Mouse (Mus musculus): ENCODE results near the gene Afdn.
"Not testable (repeated sequence)": the region's sequence is repeated elsewhere in the genome, so short reads cannot be mapped to it uniquely, and the experiment has no call there.

Gene Afdn

DNA sequence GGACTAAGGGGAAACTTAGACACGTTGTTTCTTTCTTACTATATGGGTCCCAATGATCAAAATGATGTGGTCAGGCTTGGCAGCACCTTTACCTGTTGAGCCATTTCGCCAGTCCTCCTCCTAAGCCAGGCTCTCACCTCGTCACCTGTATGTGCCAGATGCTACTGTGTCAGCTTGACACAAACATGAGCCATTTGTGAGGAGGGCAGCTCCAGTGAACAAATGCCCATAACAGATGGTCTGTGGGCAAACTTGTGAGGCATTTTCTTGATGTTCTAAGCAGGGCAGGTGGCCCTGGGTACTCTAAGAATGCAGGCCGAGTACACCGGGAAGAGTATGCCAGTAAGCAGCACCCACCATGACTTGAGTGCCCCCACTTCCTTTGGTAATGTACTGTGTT is 21.6 kb downstream of the Afdn start:
- no peak for DNase-seq

- DNase-seq, result no peak
Measured at GRCm38 (mm10) chr17:13783469-13783868, 23.1 kb downstream of the Afdn start.

- not testable (repeated sequence) for DNase-seq
Measured at GRCm38 (mm10) chr17:13790033-13790432, 29.7 kb downstream of the Afdn start.

- no peak for DNase-seq
Measured at GRCm38 (mm10) chr17:13797691-13798090, 37.4 kb downstream of the Afdn start.

GRCm38 (mm10) chr17:13802836-13803408 is 42.6 kb downstream of the Afdn start:
- no peak for DNase-seq

- DNase-seq, result no peak
Measured at GRCm38 (mm10) chr17:13806016-13806415, 45.7 kb downstream of the Afdn start.

DNA sequence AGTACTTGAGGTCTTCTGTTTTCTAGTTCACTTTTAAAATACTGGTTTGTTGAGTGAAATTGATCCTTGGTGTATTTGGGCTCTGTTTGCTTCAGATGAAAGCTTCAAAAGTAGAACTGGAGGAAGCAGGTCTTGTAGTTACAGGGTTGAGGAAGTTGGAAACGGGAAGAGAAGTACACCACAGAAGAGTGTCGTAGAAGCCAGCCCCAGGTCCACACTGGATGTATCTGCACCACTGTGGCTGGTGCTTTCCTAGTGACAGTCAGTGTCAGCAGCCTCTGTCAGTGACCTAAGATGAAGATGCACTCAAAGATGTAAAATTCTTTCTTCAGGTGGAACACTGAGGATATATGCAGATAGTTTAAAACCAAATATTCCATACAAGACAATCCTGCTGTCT is 57.5 kb downstream of the Afdn start:
- no peak for DNase-seq

DNA sequence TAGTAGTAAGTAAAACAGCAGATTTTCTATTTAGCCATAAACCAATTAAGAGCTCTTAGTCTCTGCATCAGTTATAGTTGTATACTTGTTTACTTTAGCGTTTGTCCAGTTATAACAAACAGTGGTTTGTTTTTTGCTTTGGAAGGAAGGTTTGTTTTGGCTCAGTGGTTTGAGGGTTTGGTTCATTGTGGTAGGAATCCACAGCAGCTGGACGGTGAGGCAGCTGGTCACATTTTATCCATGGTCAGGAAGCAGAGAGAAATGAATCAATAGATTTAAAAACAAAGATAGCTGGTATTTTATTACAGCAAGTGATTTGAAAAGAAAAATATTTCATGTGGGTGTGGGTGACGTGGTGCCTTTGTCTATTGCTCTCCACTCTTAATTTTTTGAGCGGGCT is 59.0 kb downstream of the Afdn start:
- DNase-seq, result no peak

- DNase-seq, result no peak
Measured at GRCm38 (mm10) chr17:13820676-13821075, 60.3 kb downstream of the Afdn start.

DNA sequence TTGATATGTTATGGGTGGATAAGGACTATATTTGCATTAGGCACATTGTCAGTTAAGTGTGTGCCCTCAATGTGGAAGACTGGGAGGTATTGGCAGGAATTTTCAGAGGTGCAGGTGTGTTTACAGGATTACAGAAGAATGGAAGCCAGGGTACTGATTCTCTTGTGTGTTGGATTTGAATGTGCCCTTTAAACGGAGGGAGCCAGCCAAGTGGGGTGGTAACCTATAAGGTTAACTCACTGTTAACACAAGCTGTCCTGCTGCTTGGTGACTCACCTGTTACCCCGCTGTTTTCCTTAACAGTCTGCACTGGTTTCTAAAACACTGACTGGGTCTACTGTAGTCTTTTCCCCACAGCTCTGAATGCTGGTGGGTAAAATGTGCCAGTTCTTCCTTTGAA is 65.1 kb downstream of the Afdn start:
- no peak for DNase-seq

- no peak for DNase-seq
Measured at GRCm38 (mm10) chr17:13830234-13830633, 69.9 kb downstream of the Afdn start.

DNA sequence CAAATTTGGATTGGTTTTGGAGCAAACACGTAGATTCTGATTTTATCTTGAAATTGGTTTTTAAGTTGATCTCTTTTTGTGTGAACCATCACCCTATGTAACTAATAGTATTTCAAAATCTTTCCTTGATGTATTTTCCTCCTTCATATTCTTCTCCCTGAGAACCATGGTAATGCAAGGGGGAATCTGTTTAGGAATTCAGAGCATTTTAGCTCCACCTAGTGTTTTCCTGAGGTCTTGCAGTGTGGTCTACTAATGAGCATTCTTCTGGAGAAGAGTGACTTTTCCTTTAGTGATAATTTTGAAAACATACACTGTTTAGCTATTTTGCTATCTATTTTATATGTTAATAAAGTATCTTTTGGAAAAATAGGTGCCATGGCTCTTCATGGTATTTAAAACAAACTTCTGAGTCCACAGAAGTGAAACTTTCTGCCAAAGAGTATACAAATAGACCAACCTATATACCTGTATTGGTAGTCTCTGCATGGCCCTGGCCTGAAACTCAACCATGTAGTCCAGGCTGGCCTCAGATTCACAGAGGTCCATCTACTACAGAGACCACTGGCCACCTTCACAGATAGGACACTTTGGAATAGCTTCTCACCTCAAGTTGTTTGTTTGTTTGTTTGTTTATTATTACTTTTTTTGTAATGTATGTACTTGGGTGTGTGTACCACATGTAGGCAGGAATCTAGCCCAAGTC is 70.5 kb downstream of the Afdn start:
- no peak for DNase-seq

DNA sequence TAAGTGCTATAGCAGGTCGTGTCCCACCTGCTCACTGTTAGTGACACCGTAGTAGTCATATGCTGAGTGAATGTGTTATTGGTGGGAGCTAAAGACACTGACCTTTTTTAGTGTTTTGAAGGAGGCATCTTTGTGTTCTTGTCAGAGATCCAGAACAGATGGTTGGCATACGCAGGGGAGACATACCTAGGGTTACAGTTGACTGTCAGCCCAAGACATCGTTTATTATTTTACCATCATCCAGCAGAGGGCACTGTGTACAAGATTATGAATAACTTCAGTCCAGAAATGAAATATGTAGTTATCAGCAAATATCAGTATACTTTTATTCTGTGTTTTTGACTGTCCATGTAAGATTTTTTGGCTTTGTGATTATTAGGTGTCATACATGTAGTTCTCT is 75.5 kb downstream of the Afdn start:
- no peak for DNase-seq

DNA sequence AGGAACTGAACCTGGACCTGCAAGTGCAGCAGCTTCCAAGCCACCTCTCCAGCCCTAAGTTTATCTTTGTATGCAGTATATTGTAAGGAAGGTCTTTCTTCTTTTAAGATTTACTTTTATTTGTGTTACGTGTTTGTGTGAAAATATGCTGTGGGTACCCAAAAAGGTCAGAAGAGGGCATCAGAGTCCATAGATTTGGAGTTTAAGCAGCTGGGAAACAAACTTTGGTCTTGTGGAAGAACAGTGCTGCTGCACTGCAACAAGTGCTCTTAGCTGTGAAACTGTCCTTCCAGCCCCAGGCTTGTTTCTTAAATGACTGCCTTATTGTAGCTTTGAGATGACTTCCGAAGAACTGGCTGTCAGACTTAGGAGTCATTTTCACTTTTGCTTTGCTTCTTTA is 89.8 kb downstream of the Afdn start:
- no peak for DNase-seq

DNA sequence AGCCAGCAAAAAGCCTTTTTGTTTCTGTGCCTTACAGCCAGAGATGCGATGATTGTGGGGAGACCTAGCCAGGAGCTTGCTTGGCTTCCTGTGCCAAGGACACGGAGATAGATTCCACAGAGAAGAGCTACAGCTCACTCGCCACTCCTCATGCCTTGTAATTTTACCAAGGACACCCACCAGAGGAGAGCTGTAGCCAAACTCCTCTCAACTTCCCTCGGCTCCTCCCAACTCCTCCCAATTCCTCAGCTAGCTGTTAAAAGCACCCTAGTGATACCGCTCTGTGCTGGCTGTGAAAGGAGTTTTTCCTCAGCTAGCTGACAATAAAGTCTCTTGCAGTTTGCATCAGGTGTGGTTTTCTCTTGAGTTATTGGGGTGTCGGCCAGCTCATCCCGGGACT is 93.5 kb downstream of the Afdn start:
- DNase-seq, result not testable (repeated sequence)

GRCm38 (mm10) chr17:13855396-13855795 is 95.1 kb downstream of the Afdn start:
- DNase-seq, result no peak

DNA sequence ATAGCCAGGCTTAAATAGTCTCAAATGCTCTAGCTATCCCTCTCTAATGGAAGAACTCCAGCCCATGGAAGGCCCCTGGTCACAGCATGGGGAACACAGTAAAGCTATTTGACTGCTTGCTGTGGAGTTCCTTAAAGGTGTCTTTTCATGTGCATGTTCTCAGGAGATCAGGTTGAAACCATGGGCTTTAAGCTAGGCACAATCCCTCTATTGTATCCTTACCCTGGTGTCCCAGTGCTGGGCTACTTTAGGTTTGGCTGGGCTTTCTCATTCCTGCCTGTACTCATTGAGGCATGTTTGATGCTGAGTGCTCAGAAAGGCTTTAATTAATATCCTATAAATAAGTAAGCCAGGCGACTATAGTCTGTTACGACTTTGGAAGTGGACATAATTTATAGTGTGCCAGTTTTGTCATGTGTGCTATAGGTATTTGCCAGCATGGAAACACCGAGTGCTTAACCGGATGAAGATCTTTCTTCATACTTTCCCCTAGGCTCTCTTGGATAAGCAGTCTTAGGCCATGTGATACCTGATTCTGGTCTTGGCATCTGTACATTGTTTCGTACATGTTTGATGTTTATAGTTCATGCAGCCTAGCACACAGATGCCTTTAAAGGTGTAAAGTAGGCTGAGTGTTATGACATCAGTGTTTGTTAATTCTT is 96.2 kb downstream of the Afdn start:
- no peak for DNase-seq

GRCm38 (mm10) chr17:13865340-13865739 is 105.0 kb downstream of the Afdn start:
- DNase-seq, result no peak

GRCm38 (mm10) chr17:13866951-13867351 is 106.6 kb downstream of the Afdn start:
- no peak for DNase-seq

DNA sequence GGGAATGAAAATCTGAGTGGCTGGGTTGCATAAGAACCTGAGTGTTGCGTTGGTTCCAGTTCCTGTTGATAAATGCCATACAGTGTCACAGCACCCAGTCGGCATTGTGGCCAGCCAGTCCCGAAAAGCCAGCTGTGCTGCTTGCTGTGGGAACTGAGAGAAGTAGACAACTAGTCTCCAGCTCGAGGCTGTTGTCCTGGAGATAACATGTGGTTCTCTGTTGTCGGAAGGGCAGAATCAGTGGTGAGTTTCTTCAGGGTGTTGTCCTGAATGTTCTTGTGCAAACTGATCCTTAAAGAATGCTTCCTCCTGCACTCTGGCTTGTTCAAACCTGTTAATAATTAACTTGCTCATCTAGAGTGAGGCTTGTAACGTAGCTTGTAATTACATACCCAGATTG is 107.1 kb downstream of the Afdn start:
- no peak for DNase-seq

DNA sequence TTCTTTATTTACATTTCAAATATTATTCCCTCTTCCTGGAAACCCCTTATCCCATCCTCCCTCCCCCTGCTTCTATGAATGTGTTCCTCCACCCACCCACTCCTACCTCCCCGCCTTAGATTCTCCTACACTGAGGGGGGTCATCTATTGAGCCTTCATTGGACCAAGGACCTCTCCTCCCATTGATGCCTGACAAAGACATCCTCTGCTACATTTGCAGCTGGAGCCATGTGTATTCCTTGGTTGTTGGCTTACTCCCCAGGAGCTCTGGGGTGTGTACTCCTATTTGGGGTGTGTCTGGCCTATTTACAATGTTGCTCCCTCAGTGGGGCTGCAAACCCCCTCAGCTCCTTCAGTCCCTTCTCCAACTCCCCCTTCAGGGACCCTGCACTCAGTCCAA is 109.9 kb downstream of the Afdn start:
- DNase-seq, result no peak

DNA sequence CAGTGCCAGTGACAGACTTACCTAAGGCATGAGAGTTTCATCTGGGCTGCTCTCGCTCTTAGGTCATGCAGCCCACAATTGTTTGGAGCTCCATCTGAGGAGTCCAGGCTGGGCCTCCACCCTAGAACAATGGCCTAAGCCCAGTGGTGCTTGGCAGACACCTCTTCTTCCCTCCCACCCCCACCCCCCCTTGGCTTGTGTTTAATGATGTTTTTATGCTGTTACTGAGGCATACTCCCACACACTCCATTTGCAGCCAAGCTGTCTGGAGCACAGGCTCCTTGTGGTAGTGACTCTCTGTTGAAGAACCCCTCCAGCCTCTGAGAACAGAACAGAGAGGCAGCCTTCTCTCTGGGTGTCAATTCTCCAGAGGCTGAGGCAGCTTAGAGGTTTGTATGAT is 113.9 kb downstream of the Afdn start:
- no peak for DNase-seq

DNA sequence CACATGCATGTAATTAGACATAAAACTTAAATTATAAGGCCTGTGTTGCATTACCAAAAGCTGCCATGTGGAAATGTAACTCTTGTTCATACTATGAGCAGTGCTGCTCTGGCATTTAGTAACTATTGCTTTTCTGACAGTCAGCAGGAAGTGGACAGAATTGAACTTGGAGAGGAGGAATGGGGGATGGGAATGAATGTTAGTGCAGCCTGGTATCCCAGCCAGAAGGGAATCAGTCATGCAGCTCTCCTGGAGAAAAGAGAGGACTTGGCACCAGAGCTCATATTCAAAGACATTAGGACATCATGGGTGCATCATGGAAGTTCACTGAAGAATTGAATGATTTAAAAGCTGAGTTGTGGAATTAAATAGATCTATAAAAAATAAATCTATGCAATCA is 117.1 kb downstream of the Afdn start:
- DNase-seq, result no peak

- DNase-seq, result no peak
Measured at GRCm38 (mm10) chr17:13879731-13880130, 119.4 kb downstream of the Afdn start.

- no peak for DNase-seq
Measured at GRCm38 (mm10) chr17:13883540-13883939, 123.2 kb downstream of the Afdn start.

Measured in thymus, postnatal 25 days (tissue).